Mouse (Mus musculus) inflammation-experienced regulatory T-cells, adult 6 months (primary cell): ENCODE measurements around the gene Sipa1l1. TPM values are rescaled to one million over a fixed set of nuclear protein-coding genes. Genes with fewer than 3 reads are reported as not detected.

Source experiments
- ATAC-seq: one replicate; pipeline ENCODE4 v1.8.0; 2017
- polyA plus RNA-seq, 3 experiments: library from polyadenylated mRNA; unstranded; fragments of 100-300 nt; shearing (Covaris generic); gene quantifications; one replicate each; pipeline ENCODE4 v1.2.1; 2017

Sipa1l1 gene
- polyA plus RNA-seq, 3 experiments from 2014 or later, result 24.7 to 30.0 (median 28.7) TPM

- ATAC-seq, result no peak
Measured at GRCm38 (mm10) chr12:82213056-82213455, 43.9 kb downstream of the Sipa1l1 start.

- no peak for ATAC-seq
Measured at GRCm38 (mm10) chr12:82214916-82215315, 45.8 kb downstream of the Sipa1l1 start.

GRCm38 (mm10) chr12:82216801-82217553 is 47.9 kb downstream of the Sipa1l1 start:
- ATAC-seq, result no peak

- ATAC-seq, result no peak
Measured at GRCm38 (mm10) chr12:82218201-82218600, 49.1 kb downstream of the Sipa1l1 start.

- no peak for ATAC-seq
Measured at GRCm38 (mm10) chr12:82220367-82221089, 51.4 kb downstream of the Sipa1l1 start.

- no peak for ATAC-seq
Measured at GRCm38 (mm10) chr12:82223126-82223815, 54.2 kb downstream of the Sipa1l1 start.

GRCm38 (mm10) chr12:82224848-82225247 is 55.7 kb downstream of the Sipa1l1 start:
- no peak for ATAC-seq

- no peak for ATAC-seq
Measured at GRCm38 (mm10) chr12:82225278-82225677, 56.2 kb downstream of the Sipa1l1 start.

- peak; percentile 65 for ATAC-seq
Measured at GRCm38 (mm10) chr12:82225751-82226228, 56.7 kb downstream of the Sipa1l1 start.

- ATAC-seq, result peak; percentile 52
Measured at GRCm38 (mm10) chr12:82226311-82227066, 57.4 kb downstream of the Sipa1l1 start.

GRCm38 (mm10) chr12:82230127-82230526 is 61.0 kb downstream of the Sipa1l1 start:
- ATAC-seq, result no peak

- peak; percentile 57 for ATAC-seq
Measured at GRCm38 (mm10) chr12:82231191-82231590, 62.1 kb downstream of the Sipa1l1 start.

GRCm38 (mm10) chr12:82233177-82233576 is 64.1 kb downstream of the Sipa1l1 start:
- ATAC-seq, result no peak

- no peak for ATAC-seq
Measured at GRCm38 (mm10) chr12:82234463-82235223, 65.5 kb downstream of the Sipa1l1 start.

- no peak for ATAC-seq
Measured at GRCm38 (mm10) chr12:82237095-82237494, 68.0 kb downstream of the Sipa1l1 start.

- no peak for ATAC-seq
Measured at GRCm38 (mm10) chr12:82237946-82238345, 68.8 kb downstream of the Sipa1l1 start.

GRCm38 (mm10) chr12:82240674-82241073 is 71.6 kb downstream of the Sipa1l1 start:
- no peak for ATAC-seq

GRCm38 (mm10) chr12:82245219-82245618 is 76.1 kb downstream of the Sipa1l1 start:
- peak; percentile 93 for ATAC-seq

GRCm38 (mm10) chr12:82246422-82246821 is 77.3 kb downstream of the Sipa1l1 start:
- no peak for ATAC-seq

- no peak for ATAC-seq
Measured at GRCm38 (mm10) chr12:82247371-82248258, 78.5 kb downstream of the Sipa1l1 start.

- no peak for ATAC-seq
Measured at GRCm38 (mm10) chr12:82248501-82248900, 79.4 kb downstream of the Sipa1l1 start.
